Mouse (Mus musculus): ENCODE data around the gene Zbtb17. TPM values are rescaled to one million over a fixed set of nuclear protein-coding genes. Genes with fewer than 3 reads are reported as not detected.

The Zbtb17 gene
- polyA plus RNA-seq, 1 experiment from 2014 or later: 25.6 TPM

GRCm38 (mm10) chr4:141419398-141420191, 24.9 kb upstream of the Zbtb17 start:
- H3K27me3 ChIP-seq (replicated peaks): no peaks in the 10 kb centered on the region
- H3K9me3 ChIP-seq: no peaks in the 10 kb centered on the region
- no peak overlapping the region for H3K27ac ChIP-seq
- H3K9ac ChIP-seq: no peak overlapping the region; the same call in 1 of the 2 replicates
- peaks cover 27% of the 10 kb centered on the region for H3K4me1 ChIP-seq (replicated peaks)
- H3K36me3 ChIP-seq: no peaks in the 10 kb centered on the region
- no peak for ATAC-seq
- no peak overlapping the region for H3K4me2 ChIP-seq (replicated peaks)
- 61% methylated on average over 27 of the region's 27 CpGs for WGBS
- H3K4me3 ChIP-seq (replicated peaks): no peak overlapping the region

GRCm38 (mm10) chr4:141420192-141420829, 24.1 kb upstream of the Zbtb17 start, which contains the start of gene Hspb7:
Gene Hspb7, plus strand, starts transcription at chr4:141420779.
- peaks cover 33% of the 10 kb centered on the region for H3K4me1 ChIP-seq (replicated peaks)
- WGBS: 54% methylated on average over 9 of the region's 9 CpGs
- H3K27me3 ChIP-seq (replicated peaks): no peaks in the 10 kb centered on the region
- ATAC-seq: no peak
- H3K9ac ChIP-seq: peak within 1 kb of the TSS; percentile 26; the same call in 1 of the 2 replicates
- H3K4me2 ChIP-seq (replicated peaks): peak within 1 kb of the TSS; percentile 49
- H3K9me3 ChIP-seq: no peaks in the 10 kb centered on the region
- no peaks in the 10 kb centered on the region for H3K36me3 ChIP-seq
- H3K4me3 ChIP-seq (replicated peaks): peak within 1 kb of the TSS; percentile 19; the same call in 1 of the 2 replicates
- H3K27ac ChIP-seq: peak within 1 kb of the TSS; percentile 77

GRCm38 (mm10) chr4:141420886-141421285, 23.6 kb upstream of the Zbtb17 start:
- peak; percentile 76 for ATAC-seq

GRCm38 (mm10) chr4:141421423-141421822, 23.0 kb upstream of the Zbtb17 start:
- no peaks in the 10 kb centered on the region for H3K27me3 ChIP-seq (replicated peaks)
- no peaks in the 10 kb centered on the region for H3K9me3 ChIP-seq
- peak overlapping the region; percentile 26; the same call in 1 of the 2 replicates for H3K9ac ChIP-seq
- H3K36me3 ChIP-seq: no peaks in the 10 kb centered on the region
- H3K27ac ChIP-seq: peak overlapping the region; percentile 77
- 39% methylated on average over 14 of the region's 14 CpGs for WGBS
- peak overlapping the region; percentile 19; the same call in 1 of the 2 replicates for H3K4me3 ChIP-seq (replicated peaks)
- peaks cover 43% of the 10 kb centered on the region for H3K4me1 ChIP-seq (replicated peaks)
- peak overlapping the region; percentile 49 for H3K4me2 ChIP-seq (replicated peaks)
- peak; percentile 46 for ATAC-seq

More at GRCm38 (mm10) chr4:141420886-141421285, 23.6 kb upstream of the Zbtb17 start:
- Histone ChIP-seq H3K27me3 (replicated peaks) (no peaks in the 10 kb centered on the region), H3K4me3 (replicated peaks) (no peak overlapping the region), H3K4me2 (replicated peaks) (peak overlapping the region; percentile 49), H3K4me1 (replicated peaks) (peaks cover 38% of the 10 kb centered on the region), H3K9ac (no peak overlapping the region), H3K27ac (peak overlapping the region; percentile 77), H3K9me3 (no peaks in the 10 kb centered on the region), H3K36me3 (no peaks in the 10 kb centered on the region)
- WGBS: 39% methylated on average over 9 of the region's 9 CpGs

GRCm38 (mm10) chr4:141422841-141423240, 21.6 kb upstream of the Zbtb17 start:
- Histone ChIP-seq H3K27me3 (replicated peaks) (no peaks in the 10 kb centered on the region), H3K9ac (no peak overlapping the region), H3K27ac (no peak overlapping the region), H3K4me1 (replicated peaks) (peaks cover 49% of the 10 kb centered on the region), H3K4me3 (replicated peaks) (no peak overlapping the region), H3K9me3 (no peaks in the 10 kb centered on the region), H3K4me2 (replicated peaks) (peak overlapping the region; percentile 49), H3K36me3 (no peaks in the 10 kb centered on the region)
- ATAC-seq: no peak
- WGBS: 76% methylated on average over 5 of the region's 5 CpGs

GRCm38 (mm10) chr4:141423288-141423687, 21.2 kb upstream of the Zbtb17 start:
- 82% methylated on average over 5 of the region's 5 CpGs for WGBS
- no peak for ATAC-seq
- H3K36me3 ChIP-seq: no peaks in the 10 kb centered on the region
- no peak overlapping the region for H3K9ac ChIP-seq
- no peaks in the 10 kb centered on the region for H3K9me3 ChIP-seq
- H3K4me1 ChIP-seq (replicated peaks): peaks cover 49% of the 10 kb centered on the region
- H3K4me2 ChIP-seq (replicated peaks): peak overlapping the region; percentile 49; the same call in 1 of the 2 replicates
- no peak overlapping the region for H3K27ac ChIP-seq
- no peak overlapping the region for H3K4me3 ChIP-seq (replicated peaks)
- no peaks in the 10 kb centered on the region for H3K27me3 ChIP-seq (replicated peaks)

GRCm38 (mm10) chr4:141423691-141424431, 20.6 kb upstream of the Zbtb17 start:
- H3K36me3 ChIP-seq: no peaks in the 10 kb centered on the region
- no peak overlapping the region for H3K9ac ChIP-seq
- H3K27ac ChIP-seq: no peak overlapping the region
- no peak overlapping the region for H3K4me3 ChIP-seq (replicated peaks)
- no peak for ATAC-seq
- H3K4me2 ChIP-seq (replicated peaks): no peak overlapping the region
- H3K4me1 ChIP-seq (replicated peaks): peaks cover 49% of the 10 kb centered on the region
- no peaks in the 10 kb centered on the region for H3K9me3 ChIP-seq
- WGBS: 88% methylated on average over 13 of the region's 13 CpGs
- H3K27me3 ChIP-seq (replicated peaks): no peaks in the 10 kb centered on the region

GRCm38 (mm10) chr4:141425484-141426479, 18.7 kb upstream of the Zbtb17 start:
- H3K9me3 ChIP-seq: no peaks in the 10 kb centered on the region
- peak overlapping the region; percentile 76 for H3K4me2 ChIP-seq (replicated peaks)
- peak overlapping the region; percentile 41 for H3K4me3 ChIP-seq (replicated peaks)
- no peaks in the 10 kb centered on the region for H3K36me3 ChIP-seq
- peaks cover 35% of the 10 kb centered on the region for H3K4me1 ChIP-seq (replicated peaks)
- H3K27me3 ChIP-seq (replicated peaks): no peaks in the 10 kb centered on the region
- peak; percentile 67 for ATAC-seq
- 4% methylated on average over 36 of the region's 36 CpGs for WGBS
- H3K27ac ChIP-seq: peak overlapping the region; percentile 22
- peak overlapping the region; percentile 50 for H3K9ac ChIP-seq

GRCm38 (mm10) chr4:141426796-141427745, 17.4 kb upstream of the Zbtb17 start:
- no peaks in the 10 kb centered on the region for H3K9me3 ChIP-seq
- H3K27ac ChIP-seq: peak overlapping the region; percentile 17; the same call in 1 of the 2 replicates
- H3K4me2 ChIP-seq (replicated peaks): 0 out of 2 replicates have a peak overlapping the region, but pooled peaks have one; percentile 76
- 67% methylated on average over 10 of the region's 10 CpGs for WGBS
- no peaks in the 10 kb centered on the region for H3K36me3 ChIP-seq
- no peak for ATAC-seq
- peaks cover 22% of the 10 kb centered on the region; the same call in 1 of the 2 replicates for H3K4me1 ChIP-seq (replicated peaks)
- H3K9ac ChIP-seq: no peak overlapping the region
- no peak overlapping the region for H3K4me3 ChIP-seq (replicated peaks)
- no peaks in the 10 kb centered on the region for H3K27me3 ChIP-seq (replicated peaks)

GRCm38 (mm10) chr4:141427921-141428320, 16.5 kb upstream of the Zbtb17 start:
- Histone ChIP-seq H3K9me3 (no peaks in the 10 kb centered on the region), H3K27me3 (replicated peaks) (no peaks in the 10 kb centered on the region), H3K27ac (no peak overlapping the region), H3K4me3 (replicated peaks) (no peak overlapping the region), H3K36me3 (no peaks in the 10 kb centered on the region), H3K4me2 (replicated peaks) (no peak overlapping the region), H3K4me1 (replicated peaks) (peaks cover 21% of the 10 kb centered on the region; the same call in 1 of the 2 replicates), H3K9ac (no peak overlapping the region)
- no peak for ATAC-seq
- 87% methylated on average over 13 of the region's 13 CpGs for WGBS
